Mouse (Mus musculus) ovary, postnatal 36 days (tissue): ENCODE data around the gene Zfp319.
"Not testable (repeated sequence)": the region's sequence is repeated elsewhere in the genome, so short reads cannot be mapped to it uniquely, and the experiment has no call there.

Source experiments
- DNase-seq: peaks from one replicate; pipeline ENCODE4 v3.0.0; 2022; ENCODE audit warnings: low spot score, mixed read lengths

Gene Zfp319

GRCm38 (mm10) chr8:95331720-95332436, at the start of gene Zfp319, which contains the start of gene Usb1:
Gene Zfp319 (minus strand): TSS chr8:95331950.
Gene Usb1 (plus strand): TSS chr8:95332284.
- DNase-seq, result peak; percentile 96

GRCm38 (mm10) chr8:95380953-95381352, 49.2 kb upstream of the Zfp319 start:
- DNase-seq, result no peak

GRCm38 (mm10) chr8:95378928-95379327, 47.2 kb upstream of the Zfp319 start:
- DNase-seq, result not testable (repeated sequence)

GRCm38 (mm10) chr8:95377863-95378291, 46.1 kb upstream of the Zfp319 start:
- DNase-seq, result no peak

GRCm38 (mm10) chr8:95377101-95377500, 45.4 kb upstream of the Zfp319 start:
- no peak for DNase-seq

- no peak for DNase-seq
These were observed 44.7 kb upstream of the Zfp319 start for GRCm38 (mm10) chr8:95376309-95376999.

GRCm38 (mm10) chr8:95375374-95375930, 43.7 kb upstream of the Zfp319 start:
- no peak for DNase-seq

- DNase-seq, result no peak
These were observed 42.7 kb upstream of the Zfp319 start for GRCm38 (mm10) chr8:95374429-95374828.

- DNase-seq, result no peak
These were observed 41.7 kb upstream of the Zfp319 start for GRCm38 (mm10) chr8:95373389-95374002.

- DNase-seq, result no peak
These were observed 38.0 kb upstream of the Zfp319 start for GRCm38 (mm10) chr8:95369581-95370326.

GRCm38 (mm10) chr8:95363849-95364248, 32.1 kb upstream of the Zfp319 start:
- DNase-seq, result no peak

- no peak for DNase-seq
These were observed 30.5 kb upstream of the Zfp319 start for GRCm38 (mm10) chr8:95362272-95362671.

- no peak for DNase-seq
These were observed 29.2 kb upstream of the Zfp319 start for GRCm38 (mm10) chr8:95361016-95361341.

- DNase-seq, result no peak
These were observed 28.6 kb upstream of the Zfp319 start for GRCm38 (mm10) chr8:95360181-95361015.

GRCm38 (mm10) chr8:95358550-95359411, 27.0 kb upstream of the Zfp319 start:
- peak; percentile 48 for DNase-seq

- DNase-seq, result no peak
These were observed 22.9 kb upstream of the Zfp319 start for GRCm38 (mm10) chr8:95354606-95355005.

- peak; percentile 54 for DNase-seq
These were observed 21.4 kb upstream of the Zfp319 start for GRCm38 (mm10) chr8:95352871-95353866.

- DNase-seq, result peak; percentile 79
These were observed 20.6 kb upstream of the Zfp319 start, which contains the start of gene Mmp15 for GRCm38 (mm10) chr8:95352151-95352870. Gene Mmp15 (plus strand): TSS chr8:95352268.
